Mouse (Mus musculus) testis, adult 2 months (tissue): ENCODE data around the gene Itgb8. TPM values are rescaled to one million over a fixed set of nuclear protein-coding genes. Genes with fewer than 3 reads are reported as not detected.

Experiments
- H3K27ac ChIP-seq: fragments of 200-500 bp; 2 replicates; pipeline ENCODE4 v1.5.1; 2012; ENCODE audit warnings: low read depth, low read length; ENCODE audit not compliant: control insufficient read depth, insufficient read depth
- H3K27me3 ChIP-seq: fragments of 200-500 bp; 2 replicates; pipeline ENCODE4 v1.6.1; 2012; ENCODE audit warnings: mild to moderate bottlenecking, low read length, moderate library complexity; ENCODE audit not compliant: control insufficient read depth, insufficient read depth
- H3K36me3 ChIP-seq: fragments of 200-500 bp; 2 replicates; pipeline ENCODE4 v1.6.1; 2012; ENCODE audit warnings: mild to moderate bottlenecking, low read length; ENCODE audit not compliant: control insufficient read depth, insufficient read depth
- H3K4me1 ChIP-seq: fragments of 200-500 bp; 2 replicates; pipeline ENCODE4 v1.6.1; 2012; ENCODE audit warnings: low read length; ENCODE audit not compliant: control insufficient read depth, insufficient read depth
- H3K4me3 ChIP-seq: fragments of 200-500 bp; 2 replicates; pipeline ENCODE4 v1.5.1; 2012; ENCODE audit warnings: low read depth, mild to moderate bottlenecking, low read length, moderate library complexity, mixed read lengths; ENCODE audit not compliant: control insufficient read depth
- CTCF ChIP-seq: fragments of 200-500 bp; IDR thresholded peaks from 2 replicates; pipeline ENCODE4 v1.5.1; 2012; ENCODE audit warnings: low read depth, mild to moderate bottlenecking, inconsistent platforms, low read length, moderate library complexity; ENCODE audit not compliant: control insufficient read depth, insufficient read depth, insufficient replicate concordance
- POLR2A ChIP-seq: fragments of 200-500 bp; IDR thresholded peaks from 2 replicates; pipeline ENCODE4 v1.6.1; 2012; ENCODE audit warnings: low read depth, mild to moderate bottlenecking, inconsistent platforms, low read length, moderate library complexity; ENCODE audit not compliant: control insufficient read depth
- polyA plus RNA-seq: library from polyadenylated mRNA; depleted of rRNA; stranded (reverse); fragments of >200 nt; gene quantifications from 2 replicates; pipeline ENCODE4 v1.2.3, GENCODE M21; 2012

Gene Itgb8
- polyA plus RNA-seq, 1 experiment, result 0.15 TPM

DNA sequence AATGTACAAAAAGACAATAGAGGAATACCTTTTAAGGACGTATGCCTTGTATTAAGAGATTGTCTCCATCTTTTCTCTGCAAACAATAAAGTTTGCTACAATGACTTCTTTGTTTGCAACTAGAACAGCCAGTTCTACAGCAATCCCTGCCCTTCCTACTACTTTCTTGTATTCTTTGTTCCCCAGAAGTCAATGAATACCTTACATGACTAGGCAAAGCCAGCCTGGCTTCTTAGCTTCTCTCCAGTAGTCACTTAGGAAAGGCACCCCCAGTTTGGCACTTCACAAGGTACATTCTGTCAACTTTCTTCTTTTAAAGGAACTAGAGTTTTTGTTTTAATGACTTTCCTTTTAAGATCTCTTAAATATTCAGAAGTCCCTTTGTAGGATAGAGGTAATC is 10.7 kb downstream of the Itgb8 start:
- Histone ChIP-seq H3K27ac (no peak overlapping the region), H3K27me3 (no peaks in the 10 kb centered on the region), H3K4me1 (no peaks in the 10 kb centered on the region; the same call in 1 of the 2 replicates), H3K4me3 (no peak overlapping the region), H3K36me3 (no peaks in the 10 kb centered on the region)
- TF ChIP-seq CTCF, result no peak

DNA sequence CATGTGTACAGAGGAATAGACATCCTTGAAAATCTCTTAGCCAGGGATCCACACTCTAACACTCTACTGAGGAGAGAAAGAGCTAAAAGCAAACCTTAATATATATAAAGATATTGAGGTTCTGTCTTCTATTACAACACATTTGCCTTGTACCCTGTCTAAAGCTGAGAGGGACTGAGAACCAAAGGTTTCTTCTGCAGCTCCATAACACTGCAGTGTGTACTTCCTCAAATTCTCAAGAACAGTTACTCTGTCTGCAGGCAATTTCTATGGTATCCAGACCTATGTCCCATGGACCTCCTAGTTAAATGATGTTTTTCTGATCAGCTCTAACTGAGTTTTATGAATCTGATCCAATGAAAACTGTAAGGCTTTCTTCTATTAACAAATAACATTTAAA is 13.9 kb downstream of the Itgb8 start:
- no peak for TF ChIP-seq CTCF
- TF ChIP-seq POLR2A, result no peak
- no peaks in the 10 kb centered on the region for H3K27me3 ChIP-seq
- H3K27ac ChIP-seq, result no peak overlapping the region
- no peak overlapping the region for H3K4me3 ChIP-seq
- no peaks in the 10 kb centered on the region for H3K4me1 ChIP-seq
- no peaks in the 10 kb centered on the region for H3K36me3 ChIP-seq

DNA sequence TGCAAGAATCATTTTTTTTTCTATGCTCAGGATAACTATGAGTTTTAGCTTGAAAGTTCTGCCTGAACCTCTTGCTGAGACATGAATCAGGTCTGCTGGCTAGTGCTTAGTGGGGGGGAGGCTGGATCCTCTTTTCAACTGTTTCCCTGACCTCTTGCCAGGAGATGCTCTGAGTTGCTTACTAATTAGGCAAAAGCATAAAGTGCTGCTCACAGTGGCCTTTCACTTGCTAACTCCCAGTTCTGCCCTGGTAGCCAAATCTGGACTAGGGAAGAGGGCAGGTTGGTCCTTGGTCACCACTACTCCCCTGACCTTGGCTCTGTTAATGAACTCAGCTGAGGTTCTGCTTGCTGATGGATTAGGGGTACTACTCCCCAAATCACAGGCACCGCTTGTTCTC is 19.2 kb downstream of the Itgb8 start:
- Histone ChIP-seq H3K4me3 (no peak overlapping the region), H3K36me3 (no peaks in the 10 kb centered on the region), H3K4me1 (no peaks in the 10 kb centered on the region), H3K27ac (no peak overlapping the region), H3K27me3 (no peaks in the 10 kb centered on the region)
- TF ChIP-seq POLR2A (no peak), CTCF (no peak)

DNA sequence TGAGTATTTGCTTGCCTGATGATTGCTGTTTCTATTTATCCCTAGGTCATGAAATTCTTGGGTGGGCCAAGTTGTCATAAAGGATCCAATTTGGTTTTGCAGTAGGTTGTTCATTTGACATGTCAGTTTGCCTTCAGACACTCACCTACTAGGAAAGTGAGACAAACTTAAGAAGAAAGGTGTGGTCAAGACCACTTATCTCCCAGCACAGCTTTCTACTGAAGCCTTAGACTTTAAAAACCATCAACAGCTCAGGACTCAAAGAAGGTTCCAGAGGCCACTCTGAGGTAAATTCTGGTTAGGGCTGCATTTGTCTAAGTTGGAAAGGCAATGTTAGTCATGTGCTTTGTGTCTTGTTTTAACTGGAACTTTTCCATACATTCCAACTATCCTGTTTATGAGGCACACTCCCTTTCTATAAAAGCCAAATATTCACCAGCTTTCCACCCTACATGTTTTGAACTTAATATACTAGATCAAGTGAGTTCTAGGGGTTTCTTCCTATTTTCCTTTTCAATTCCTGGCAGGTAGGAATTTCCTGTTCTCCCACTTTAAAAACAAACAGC is 20.8 kb downstream of the Itgb8 start:
- Histone ChIP-seq H3K4me3 (no peak overlapping the region), H3K27ac (no peak overlapping the region), H3K36me3 (no peaks in the 10 kb centered on the region), H3K4me1 (no peaks in the 10 kb centered on the region), H3K27me3 (no peaks in the 10 kb centered on the region)
- no peak for TF ChIP-seq CTCF
- TF ChIP-seq POLR2A, result no peak

DNA sequence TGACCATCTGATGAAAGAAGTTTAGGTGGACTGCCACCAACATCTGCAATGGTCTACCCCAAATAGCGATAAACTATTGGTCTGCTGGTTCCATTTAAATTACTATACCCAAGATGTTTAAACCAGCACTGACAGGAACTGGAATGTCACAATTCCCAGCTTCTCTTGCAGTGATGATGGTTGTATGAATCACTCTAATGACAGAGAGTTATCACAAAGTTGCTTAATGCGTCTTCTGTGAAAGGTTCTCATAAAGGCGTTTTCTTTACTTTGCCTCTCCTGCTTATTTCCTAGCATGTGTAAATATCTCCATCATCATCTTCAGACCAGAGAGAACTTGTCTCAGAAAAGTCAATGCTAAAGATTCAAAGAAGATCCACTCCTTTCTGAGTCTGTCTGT is 23.4 kb downstream of the Itgb8 start:
- H3K36me3 ChIP-seq, result no peaks in the 10 kb centered on the region
- no peak overlapping the region for H3K4me3 ChIP-seq
- no peaks in the 10 kb centered on the region for H3K27me3 ChIP-seq
- TF ChIP-seq POLR2A, result no peak
- TF ChIP-seq CTCF, result no peak
- H3K4me1 ChIP-seq, result no peaks in the 10 kb centered on the region
- H3K27ac ChIP-seq, result no peak overlapping the region

DNA sequence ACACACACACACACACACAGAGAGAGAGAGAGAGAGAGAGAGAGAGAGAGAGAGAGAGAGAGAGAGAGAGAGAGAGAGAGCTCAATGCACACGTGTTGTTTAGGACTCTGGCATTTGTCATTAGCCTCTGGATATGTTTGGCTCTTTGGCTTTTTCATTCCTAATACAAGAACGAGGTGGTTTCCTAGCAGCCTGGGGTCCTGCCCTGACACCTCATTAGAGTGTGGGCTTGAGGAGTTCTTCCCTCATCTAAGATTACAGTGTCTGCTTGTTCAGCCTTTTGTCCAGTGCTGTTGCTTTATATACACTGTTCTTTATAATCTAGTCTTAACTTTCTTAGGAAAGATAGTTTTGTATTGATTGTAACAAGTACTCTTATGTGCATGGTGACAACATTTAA is 27.1 kb downstream of the Itgb8 start:
- Histone ChIP-seq H3K27ac (no peak overlapping the region), H3K36me3 (no peaks in the 10 kb centered on the region), H3K27me3 (no peaks in the 10 kb centered on the region), H3K4me3 (no peak overlapping the region), H3K4me1 (no peaks in the 10 kb centered on the region)
- TF ChIP-seq POLR2A, result no peak
- TF ChIP-seq CTCF, result no peak

DNA sequence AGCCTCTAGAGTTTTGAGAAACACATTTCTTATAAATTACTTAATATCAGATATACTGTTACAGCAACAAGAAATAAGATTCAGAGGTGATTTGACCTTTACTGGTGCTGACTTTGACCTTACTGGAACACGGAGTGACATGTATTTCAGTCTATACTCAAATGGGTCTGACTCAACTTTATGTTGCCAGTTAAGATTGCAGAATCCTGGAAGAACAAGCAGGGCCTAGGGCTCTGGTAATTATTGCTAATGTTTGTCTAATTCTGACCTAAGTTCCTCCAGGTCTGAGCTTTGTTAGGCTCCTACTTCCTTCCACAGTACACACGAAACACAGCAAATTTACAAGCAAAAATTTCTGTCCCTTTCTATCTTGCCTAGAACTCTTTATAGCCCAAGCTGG is 28.0 kb downstream of the Itgb8 start:
- H3K27me3 ChIP-seq, result no peaks in the 10 kb centered on the region
- TF ChIP-seq POLR2A (no peak), CTCF (no peak)
- no peaks in the 10 kb centered on the region for H3K4me1 ChIP-seq
- H3K27ac ChIP-seq, result no peak overlapping the region; the same call in 1 of the 2 replicates
- no peaks in the 10 kb centered on the region for H3K36me3 ChIP-seq
- no peak overlapping the region for H3K4me3 ChIP-seq

DNA sequence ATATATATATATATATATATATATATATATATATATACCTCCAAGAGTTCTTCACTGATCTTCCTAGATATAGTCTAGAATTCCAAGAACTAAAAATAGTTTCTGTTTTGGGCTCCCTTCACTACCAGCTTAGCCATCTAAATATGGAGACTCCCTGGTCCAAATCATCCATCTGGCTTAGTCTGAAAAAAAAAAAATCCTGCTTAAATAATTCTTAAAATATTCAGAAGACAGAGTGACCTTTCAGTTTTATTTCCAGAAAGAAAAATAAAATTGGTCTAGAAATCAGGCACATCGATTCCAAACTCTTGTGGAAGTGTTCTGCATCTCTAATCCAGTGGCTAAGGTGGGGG is 28.6 kb downstream of the Itgb8 start:
- Histone ChIP-seq H3K36me3 (no peaks in the 10 kb centered on the region), H3K27ac (no peak overlapping the region), H3K27me3 (no peaks in the 10 kb centered on the region), H3K4me1 (no peaks in the 10 kb centered on the region), H3K4me3 (no peak overlapping the region)
- TF ChIP-seq CTCF, result no peak
- TF ChIP-seq POLR2A, result no peak
